Mouse (Mus musculus): ENCODE measurements at regions not wholly inside any gene's neighbourhood (a gene's known extent, or its start where the extent isn't known, plus 50 kb on each side); places are given as distances from the start of the nearest gene placed in this dataset.

- TF ChIP-seq CTCF (IDR thresholded peaks at IDR 0.05; ENCODE audit: low read depth) (no peak), EP300 (IDR thresholded peaks at IDR 0.05; ENCODE audit: low read depth) (no peak)
These were observed 118.3 kb upstream of the Ifne start for GRCm38 (mm10) chr4:88998286-88998685.
